Mouse (Mus musculus) spleen, adult 2 months (tissue): ENCODE data around the gene Adra2b.

Experiments
- CTCF ChIP-seq: fragments of 200-500 bp; IDR thresholded peaks from 2 replicates; pipeline ENCODE4 v1.5.1; 2011; ENCODE audit warnings: mild to moderate bottlenecking, inconsistent platforms; ENCODE audit not compliant: insufficient read depth, insufficient read length, insufficient replicate concordance; ENCODE audit errors: extremely low read depth
- POLR2A ChIP-seq: fragments of 200-500 bp; IDR thresholded peaks from 2 replicates; pipeline ENCODE4 v1.6.1; 2011; ENCODE audit warnings: low read depth, low read length, inconsistent platforms

GRCm38 (mm10) chr2:127390846-127391245 lies 27.8 kb downstream of the Adra2b start:
- TF ChIP-seq POLR2A (no peak), CTCF (no peak)
